Mouse (Mus musculus) brain, embryonic 14.5 days (tissue): ENCODE measurements around the gene 2310022A10Rik.

ENCODE experiments used
- CTCF ChIP-seq: fragments of 200-500 bp; IDR thresholded peaks from 2 replicates; pipeline ENCODE4 v1.5.1; 2012; ENCODE audit warnings: inconsistent platforms, mild to moderate bottlenecking, moderate library complexity, borderline replicate concordance; ENCODE audit not compliant: insufficient read depth, insufficient read length; ENCODE audit errors: extremely low read depth
- POLR2A ChIP-seq: fragments of 200-500 bp; IDR thresholded peaks from 2 replicates; pipeline ENCODE4 v1.6.1; 2012; ENCODE audit warnings: mild to moderate bottlenecking, inconsistent platforms, borderline replicate concordance; ENCODE audit not compliant: poor library complexity, insufficient read depth, insufficient read length, severe bottlenecking; ENCODE audit errors: extremely low read depth

DNA sequence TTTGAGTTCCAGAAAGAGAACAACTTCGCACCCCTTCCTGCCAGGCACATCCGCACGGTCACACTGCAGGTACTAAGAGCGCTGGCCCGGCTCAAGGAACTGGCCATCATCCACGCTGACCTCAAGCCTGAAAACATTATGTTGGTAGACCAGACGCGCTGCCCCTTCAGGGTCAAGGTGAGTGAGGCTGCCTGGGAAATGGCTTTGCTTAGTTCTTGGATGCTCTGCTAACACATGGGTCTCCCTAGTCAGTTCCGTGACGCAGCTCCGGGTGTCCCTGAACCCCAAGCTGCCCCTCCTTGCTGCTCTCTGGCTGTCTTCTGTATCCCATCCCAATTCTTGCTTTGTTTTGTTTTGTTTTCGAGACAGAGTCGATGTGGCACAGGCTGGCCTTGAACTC lies 29.2 kb upstream of the 2310022A10Rik start:
- TF ChIP-seq POLR2A (no peak), CTCF (no peak)
